Mouse (Mus musculus) lung, embryonic 14.5 days (tissue): ENCODE data around the gene Ankrd1. TPM values are rescaled to one million over a fixed set of nuclear protein-coding genes. Genes with fewer than 3 reads are reported as not detected.

ENCODE experiments used
- ATAC-seq: fragments of 200-750 bp; cut with Nextera tagmentation; 2 replicates; pipeline ENCODE4 v1.8.0; 2017; ENCODE audit warnings: mild to moderate bottlenecking, moderate TSS enrichment, moderate library complexity; ENCODE audit not compliant: insufficient read depth
- DNase-seq: peaks from one replicate; pipeline ENCODE4 v3.0.0-alpha.2; 2015
- H3K27ac ChIP-seq: fragments of 300-500 bp; sonication (generic); 2 replicates; pipeline ENCODE4 v1.5.1; 2014; ENCODE audit warnings: low read depth, mild to moderate bottlenecking, moderate library complexity
- H3K27me3 ChIP-seq: fragments of 300-500 bp; sonication (generic); 2 replicates; pipeline ENCODE4 v1.6.1; 2014; ENCODE audit warnings: low read length, control low read depth; ENCODE audit not compliant: insufficient read depth
- H3K36me3 ChIP-seq: fragments of 300-500 bp; sonication (generic); 2 replicates; pipeline ENCODE4 v1.6.1; 2014; ENCODE audit warnings: control low read depth; ENCODE audit not compliant: insufficient read depth
- H3K4me1 ChIP-seq: fragments of 300-500 bp; sonication (generic); 2 replicates; pipeline ENCODE4 v1.6.1; 2014; ENCODE audit warnings: antibody characterized with exemption, control low read depth; ENCODE audit not compliant: insufficient read depth
- H3K4me2 ChIP-seq: fragments of 300-500 bp; sonication (generic); 2 replicates; pipeline ENCODE4 v1.6.1; 2014; ENCODE audit warnings: mild to moderate bottlenecking
- H3K4me3 ChIP-seq: fragments of 300-500 bp; sonication (generic); 2 replicates; pipeline ENCODE4 v1.5.1; 2014; ENCODE audit warnings: low read depth, low read length
- H3K9ac ChIP-seq: fragments of 300-500 bp; sonication (generic); 2 replicates; pipeline ENCODE4 v1.6.1; 2014
- H3K9me3 ChIP-seq: fragments of 300-500 bp; sonication (generic); 2 replicates; pipeline ENCODE4 v1.6.1; 2016; ENCODE audit warnings: low read depth, low read length, control low read depth
- CTCF ChIP-seq: IDR thresholded peaks from 2 replicates; pipeline ENCODE4 v1.5.1; 2016; ENCODE audit warnings: antibody characterized with exemption, low read depth
- WGBS: fragments of 180-500 bp; shearing (Covaris S2); extraction: QIAGEN DNeasy Blood & Tissue Kit; methylation state at CpG from one replicate; pipeline ENCODE4 v1.1.7; 2014; 5-methylcytosine and 5-hydroxymethylcytosine counted together
- polyA plus RNA-seq: library from polyadenylated mRNA; unstranded; fragments of >200 nt; fragmentation: Nextera tagmentation; extraction: Ambion mirVana; gene quantifications from 2 replicates; pipeline ENCODE4 v1.2.1, GENCODE M21; 2014

Gene Ankrd1
- polyA plus RNA-seq, 1 experiment from 2014 or later, result 0.29 TPM

DNA sequence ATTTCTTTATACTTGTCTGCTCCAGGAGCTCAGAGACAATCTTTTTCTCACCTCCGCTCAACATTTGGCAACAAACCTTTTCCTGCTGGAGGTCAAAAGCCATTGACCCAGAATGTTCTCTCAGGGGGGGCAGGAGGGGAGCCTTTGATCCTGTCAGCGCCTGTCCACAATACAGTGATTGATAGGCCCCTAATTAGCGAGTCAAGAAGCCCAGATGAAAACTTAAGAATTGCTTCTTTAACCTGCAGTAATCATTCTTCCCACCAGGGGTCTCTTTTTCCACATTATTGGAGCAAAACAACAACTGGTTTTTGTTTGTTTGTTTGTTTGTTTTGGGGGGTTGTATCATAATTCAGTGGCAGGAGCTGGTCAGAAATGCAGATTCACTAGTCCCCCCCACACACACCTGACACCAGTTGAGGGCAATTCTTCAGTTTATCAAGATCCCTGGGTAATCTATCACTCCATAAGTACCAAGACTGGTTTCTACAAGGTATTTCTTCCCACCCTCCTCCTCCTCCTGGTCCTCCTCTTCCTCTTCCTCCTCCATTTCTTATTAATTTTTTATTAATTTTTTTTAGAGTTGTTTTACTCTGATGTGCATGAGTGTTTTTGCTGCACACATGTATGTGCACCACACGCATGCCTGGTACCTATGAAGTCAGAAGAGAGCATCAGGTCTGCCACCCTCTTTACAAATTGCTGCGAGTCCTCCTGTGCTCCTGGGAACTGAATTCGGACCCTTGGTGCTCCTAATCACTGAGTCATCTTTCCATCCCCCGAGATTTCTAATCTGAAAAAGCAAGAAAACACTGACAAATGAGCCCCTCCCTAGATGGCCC is 8.6 kb downstream of the Ankrd1 start:
- Histone ChIP-seq H3K4me2 (no peak overlapping the region; the same call in 1 of the 2 replicates), H3K4me3 (no peak overlapping the region), H3K4me1 (no peaks in the 10 kb centered on the region), H3K9ac (no peak overlapping the region), H3K27ac (no peak overlapping the region), H3K9me3 (no peaks in the 10 kb centered on the region), H3K27me3 (no peaks in the 10 kb centered on the region), H3K36me3 (no peaks in the 10 kb centered on the region)
- DNase-seq (peak; percentile 79), ATAC-seq (no peak)
- TF ChIP-seq CTCF, result peak; percentile 65
- WGBS, result 29% methylated on average over 7 of the region's 7 CpGs

GRCm38 (mm10) chr19:36110465-36110864 is 9.4 kb downstream of the Ankrd1 start:
- 28% methylated on average over 7 of the region's 7 CpGs for WGBS
- H3K4me2 ChIP-seq, result no peak overlapping the region
- no peaks in the 10 kb centered on the region for H3K27me3 ChIP-seq
- TF ChIP-seq CTCF, result no peak
- H3K36me3 ChIP-seq, result no peaks in the 10 kb centered on the region
- DNase-seq (no peak), ATAC-seq (peak; percentile 68; the same call in 1 of the 2 replicates)
- H3K9me3 ChIP-seq, result no peaks in the 10 kb centered on the region
- H3K27ac ChIP-seq, result no peak overlapping the region
- H3K9ac ChIP-seq, result no peak overlapping the region
- no peaks in the 10 kb centered on the region for H3K4me1 ChIP-seq
- H3K4me3 ChIP-seq, result no peak overlapping the region

GRCm38 (mm10) chr19:36109318-36109944 is 10.5 kb downstream of the Ankrd1 start:
- Histone ChIP-seq H3K36me3 (no peaks in the 10 kb centered on the region), H3K4me2 (no peak overlapping the region)
- 0 out of 2 replicates have a peak, but pooled peaks have one; percentile 14 for ATAC-seq

DNA sequence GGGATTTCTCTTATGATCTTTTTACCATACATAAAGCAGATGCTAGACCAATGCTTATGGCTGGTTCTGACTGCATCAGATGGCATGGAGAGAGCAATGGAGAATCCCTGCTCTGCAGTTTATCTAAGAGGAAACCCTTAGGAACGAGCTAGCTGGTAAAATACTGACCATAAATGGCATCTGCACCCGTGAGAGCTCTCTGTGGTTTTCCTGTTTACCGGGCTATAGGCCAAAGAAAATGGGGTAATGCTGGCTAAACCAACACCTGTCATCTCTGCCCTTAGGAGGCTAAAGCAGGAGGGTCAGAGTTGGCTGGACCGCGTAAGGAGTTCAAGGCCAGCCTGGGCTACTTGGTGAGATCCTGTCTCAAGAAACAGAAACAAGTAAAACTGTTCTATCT is 16.0 kb downstream of the Ankrd1 start:
- H3K27ac ChIP-seq, result no peak overlapping the region
- H3K4me3 ChIP-seq, result no peak overlapping the region
- TF ChIP-seq CTCF, result no peak
- no peaks in the 10 kb centered on the region for H3K9me3 ChIP-seq
- DNase-seq (no peak), ATAC-seq (no peak)
- WGBS, result 81% methylated on average over 5 of the region's 5 CpGs
- H3K36me3 ChIP-seq, result peaks cover 36% of the 10 kb centered on the region
- no peaks in the 10 kb centered on the region for H3K4me1 ChIP-seq
- no peak overlapping the region for H3K9ac ChIP-seq
- H3K4me2 ChIP-seq, result no peak overlapping the region
- no peaks in the 10 kb centered on the region for H3K27me3 ChIP-seq

More at GRCm38 (mm10) chr19:36109318-36109944, 10.5 kb downstream of the Ankrd1 start:
- no peaks in the 10 kb centered on the region for H3K27me3 ChIP-seq
- H3K9ac ChIP-seq, result no peak overlapping the region
- no peak for TF ChIP-seq CTCF
- 71% methylated on average over 26 of the region's 26 CpGs for WGBS
- no peaks in the 10 kb centered on the region for H3K9me3 ChIP-seq
- DNase-seq, result no peak
- H3K4me3 ChIP-seq, result no peak overlapping the region
- H3K4me1 ChIP-seq, result no peaks in the 10 kb centered on the region
- H3K27ac ChIP-seq, result no peak overlapping the region

DNA sequence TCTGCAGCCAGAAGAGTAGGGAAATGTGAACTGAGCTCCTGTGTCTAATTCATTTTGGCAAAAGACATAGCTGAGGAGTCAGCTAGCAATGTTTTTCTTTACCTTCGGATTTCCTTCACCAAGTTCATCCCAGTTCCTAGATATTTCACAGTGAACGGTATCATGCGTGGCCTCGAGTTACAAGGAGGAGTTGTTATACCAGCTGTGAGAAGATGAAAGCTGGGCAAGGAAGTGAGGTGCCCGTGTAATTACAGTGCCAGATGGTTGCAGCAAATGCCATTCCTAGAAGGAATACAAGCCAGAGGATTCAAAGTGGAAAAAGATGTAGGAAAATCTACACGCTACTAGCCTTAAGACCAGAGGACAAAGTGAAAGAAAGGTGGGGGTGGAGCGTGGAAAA is 21.0 kb downstream of the Ankrd1 start:
- Histone ChIP-seq H3K36me3 (peaks cover 69% of the 10 kb centered on the region), H3K4me3 (no peak overlapping the region), H3K27me3 (no peaks in the 10 kb centered on the region), H3K9ac (no peak overlapping the region), H3K27ac (no peak overlapping the region), H3K4me2 (no peak overlapping the region), H3K9me3 (no peaks in the 10 kb centered on the region), H3K4me1 (no peaks in the 10 kb centered on the region)
- no peak for ATAC-seq
- WGBS, result 92% methylated on average over 7 of the region's 7 CpGs
- no peak for DNase-seq
- no peak for TF ChIP-seq CTCF

GRCm38 (mm10) chr19:36098265-36098664 is 21.6 kb downstream of the Ankrd1 start:
- Histone ChIP-seq H3K36me3 (peaks cover 69% of the 10 kb centered on the region), H3K4me2 (no peak overlapping the region), H3K9ac (no peak overlapping the region), H3K4me3 (no peak overlapping the region), H3K27ac (no peak overlapping the region), H3K27me3 (no peaks in the 10 kb centered on the region), H3K4me1 (no peaks in the 10 kb centered on the region), H3K9me3 (no peaks in the 10 kb centered on the region)
- WGBS, result 90% methylated on average over 1 of the region's 1 CpGs
- DNase-seq (no peak), ATAC-seq (no peak)
- TF ChIP-seq CTCF, result no peak

DNA sequence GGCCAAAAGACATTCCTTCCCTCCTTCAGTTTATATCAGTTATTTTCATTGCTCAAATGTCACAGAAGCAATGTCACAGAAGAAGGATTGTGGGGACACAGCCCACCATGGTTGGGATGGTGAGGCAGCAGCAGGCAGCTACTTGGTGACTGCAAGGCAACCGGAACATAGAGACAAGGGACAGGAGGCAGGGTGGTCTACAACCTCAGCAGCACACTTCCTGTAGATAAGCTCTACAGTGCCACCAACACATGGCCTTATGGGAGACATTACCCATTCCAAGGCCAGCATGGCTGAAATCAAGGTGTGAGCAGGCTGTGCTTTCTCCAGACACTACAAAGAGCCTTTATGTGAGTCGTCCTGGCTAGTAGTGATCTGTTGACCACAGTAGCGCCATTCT is 22.7 kb downstream of the Ankrd1 start:
- TF ChIP-seq CTCF, result no peak
- 81% methylated on average over 3 of the region's 3 CpGs for WGBS
- Histone ChIP-seq H3K36me3 (peaks cover 67% of the 10 kb centered on the region), H3K4me1 (no peaks in the 10 kb centered on the region), H3K27ac (no peak overlapping the region), H3K9ac (no peak overlapping the region), H3K4me3 (no peak overlapping the region), H3K27me3 (no peaks in the 10 kb centered on the region), H3K9me3 (no peaks in the 10 kb centered on the region), H3K4me2 (no peak overlapping the region)
- DNase-seq (no peak), ATAC-seq (no peak)
